Mouse (Mus musculus) liver, embryonic 16.5 days (tissue): ENCODE measurements at regions not wholly inside any gene's neighbourhood (a gene's known extent, or its start where the extent isn't known, plus 50 kb on each side); places are given as distances from the start of the nearest gene placed in this dataset.

ENCODE experiments used
- ATAC-seq: fragments of 200-750 bp; cut with Nextera tagmentation; 2 replicates; pipeline ENCODE4 v1.8.0; 2017; ENCODE audit warnings: low read depth, mild to moderate bottlenecking, moderate number of reproducible peaks, moderate library complexity
- H3K27ac ChIP-seq: fragments of 300-500 bp; sonication (generic); 2 replicates; pipeline ENCODE4 v1.5.1; 2014; ENCODE audit warnings: mild to moderate bottlenecking, low read length
- H3K27me3 ChIP-seq: fragments of 300-500 bp; sonication (generic); 2 replicates; pipeline ENCODE4 v1.6.1; 2014; ENCODE audit warnings: low read depth, low read length, mixed read lengths; ENCODE audit not compliant: control insufficient read depth, insufficient read depth
- H3K36me3 ChIP-seq: fragments of 300-500 bp; sonication (generic); 2 replicates; pipeline ENCODE4 v1.6.1; 2014; ENCODE audit warnings: mild to moderate bottlenecking; ENCODE audit not compliant: control insufficient read depth, insufficient read depth
- H3K4me1 ChIP-seq: fragments of 300-500 bp; sonication (generic); 2 replicates; pipeline ENCODE4 v1.6.1; 2014; ENCODE audit warnings: low read depth, low read length, mixed read lengths; ENCODE audit not compliant: control insufficient read depth
- H3K4me2 ChIP-seq: fragments of 300-500 bp; sonication (generic); 2 replicates; pipeline ENCODE4 v1.6.1; 2014; ENCODE audit warnings: low read depth, low read length, mixed read lengths
- H3K4me3 ChIP-seq: fragments of 300-500 bp; sonication (generic); 2 replicates; pipeline ENCODE4 v1.5.1; 2014; ENCODE audit warnings: low read depth, mild to moderate bottlenecking, low read length
- H3K9ac ChIP-seq: fragments of 300-500 bp; sonication (generic); 2 replicates; pipeline ENCODE4 v1.6.1; 2014; ENCODE audit warnings: low read depth, low read length
- H3K9me3 ChIP-seq: fragments of 300-500 bp; sonication (generic); replicated peaks from 2 replicates; pipeline ENCODE4 v1.6.1; 2016; ENCODE audit warnings: low read length; ENCODE audit not compliant: control insufficient read depth
- WGBS: fragments of 180-500 bp; shearing (Covaris S2); extraction: QIAGEN DNeasy Blood & Tissue Kit; methylation state at CpG from one replicate; pipeline ENCODE4 v1.1.7; 2014; ENCODE audit not compliant: insufficient replicate concordance; 5-methylcytosine and 5-hydroxymethylcytosine counted together

DNA sequence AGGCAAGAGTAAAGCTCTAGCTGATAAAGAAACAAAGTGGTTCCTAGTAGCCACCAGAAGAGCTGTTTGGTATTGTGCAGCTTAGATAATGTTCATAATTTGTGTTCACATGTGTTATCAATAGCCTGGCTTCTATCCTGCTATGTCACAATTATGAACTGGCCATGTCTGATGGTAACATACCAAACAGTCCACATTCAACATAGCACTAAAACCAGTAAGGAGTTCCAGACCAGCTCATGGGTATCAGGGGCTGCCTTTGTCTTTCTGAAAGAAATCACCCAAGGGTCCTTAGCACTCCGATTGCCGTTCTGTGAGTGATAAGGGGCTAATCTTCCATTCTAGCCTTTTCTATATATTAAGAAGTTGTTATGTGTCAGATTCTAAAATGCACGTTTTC lies 58.7 kb upstream of the Nampt start:
- H3K27ac ChIP-seq: no peak overlapping the region
- no peak overlapping the region for H3K4me3 ChIP-seq
- no peaks in the 10 kb centered on the region for H3K4me1 ChIP-seq
- ATAC-seq: no peak
- H3K4me2 ChIP-seq: no peak overlapping the region
- H3K27me3 ChIP-seq: no peaks in the 10 kb centered on the region
- no peak overlapping the region for H3K9ac ChIP-seq
- 47% methylated on average over 3 of the region's 3 CpGs for WGBS
- H3K9me3 ChIP-seq: no peaks in the 10 kb centered on the region
- H3K36me3 ChIP-seq: no peaks in the 10 kb centered on the region

- Histone ChIP-seq H3K4me2 (no peak overlapping the region), H3K9me3 (no peaks in the 10 kb centered on the region), H3K4me1 (no peaks in the 10 kb centered on the region), H3K36me3 (no peaks in the 10 kb centered on the region), H3K27ac (no peak overlapping the region), H3K9ac (no peak overlapping the region), H3K4me3 (no peak overlapping the region), H3K27me3 (no peaks in the 10 kb centered on the region)
- WGBS: 41% methylated on average over 3 of the region's 3 CpGs
- no peak for ATAC-seq
Measured at GRCm38 (mm10) chr12:32761055-32761454, 58.3 kb upstream of the Nampt start.

GRCm38 (mm10) chr12:32764271-32764670 lies 55.1 kb upstream of the Nampt start:
- no peak overlapping the region for H3K4me3 ChIP-seq
- no peak overlapping the region for H3K27ac ChIP-seq
- no peak overlapping the region for H3K4me2 ChIP-seq
- no peaks in the 10 kb centered on the region for H3K9me3 ChIP-seq
- no peak for ATAC-seq
- WGBS: 58% methylated on average over 3 of the region's 3 CpGs
- no peak overlapping the region for H3K9ac ChIP-seq
- no peaks in the 10 kb centered on the region for H3K27me3 ChIP-seq
- no peaks in the 10 kb centered on the region for H3K36me3 ChIP-seq
- no peaks in the 10 kb centered on the region for H3K4me1 ChIP-seq

DNA sequence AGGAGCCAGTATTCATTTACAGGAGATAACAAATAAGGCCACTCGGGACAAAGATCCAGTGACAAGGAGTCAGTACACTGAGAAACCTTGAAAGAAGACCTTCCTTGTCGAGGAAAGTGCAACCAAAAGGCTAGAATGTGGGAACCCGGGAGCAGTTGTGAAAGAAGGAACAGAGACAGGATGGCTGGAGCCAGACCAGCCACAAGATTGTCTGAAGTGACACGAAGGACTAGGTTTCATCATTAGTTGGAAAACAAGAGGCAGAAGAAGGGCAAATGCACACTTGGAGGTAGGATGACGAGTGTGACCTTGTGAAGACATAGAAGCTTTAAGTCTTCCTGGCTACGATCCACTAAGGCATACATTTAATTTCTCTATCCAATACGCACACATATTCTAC lies 54.6 kb upstream of the Nampt start:
- Histone ChIP-seq H3K4me1 (no peaks in the 10 kb centered on the region), H3K4me3 (no peak overlapping the region), H3K36me3 (no peaks in the 10 kb centered on the region), H3K4me2 (no peak overlapping the region), H3K27me3 (no peaks in the 10 kb centered on the region), H3K9me3 (no peaks in the 10 kb centered on the region), H3K9ac (no peak overlapping the region), H3K27ac (no peak overlapping the region)
- no peak for ATAC-seq
- 54% methylated on average over 7 of the region's 7 CpGs for WGBS

GRCm38 (mm10) chr12:32765861-32766260 lies 53.5 kb upstream of the Nampt start:
- H3K9ac ChIP-seq: no peak overlapping the region
- no peak overlapping the region for H3K27ac ChIP-seq
- no peak overlapping the region for H3K4me3 ChIP-seq
- no peaks in the 10 kb centered on the region for H3K27me3 ChIP-seq
- no peaks in the 10 kb centered on the region for H3K9me3 ChIP-seq
- H3K4me2 ChIP-seq: no peak overlapping the region
- H3K4me1 ChIP-seq: no peaks in the 10 kb centered on the region
- ATAC-seq: no peak
- H3K36me3 ChIP-seq: no peaks in the 10 kb centered on the region

DNA sequence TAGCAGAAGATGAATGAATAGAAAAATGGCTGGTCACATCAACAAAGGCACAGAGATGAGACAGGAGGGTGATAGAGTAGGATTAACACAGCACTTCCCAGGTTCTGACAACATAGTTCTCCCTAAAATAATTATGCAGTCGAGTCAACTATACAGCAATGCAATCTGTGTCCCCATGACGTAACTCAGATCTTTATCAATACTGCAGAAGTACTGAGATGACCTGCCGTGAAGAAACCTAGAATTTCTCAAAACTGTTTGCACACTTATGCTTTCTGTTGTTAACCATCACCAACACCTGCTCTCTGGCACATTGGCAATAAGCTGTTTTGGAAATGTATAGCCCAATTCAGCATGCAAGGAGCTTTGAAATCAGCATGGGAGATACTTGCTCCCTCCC lies 52.8 kb upstream of the Nampt start:
- no peak overlapping the region for H3K4me3 ChIP-seq
- WGBS: 49% methylated on average over 3 of the region's 3 CpGs

GRCm38 (mm10) chr12:32767206-32768081 lies 51.9 kb upstream of the Nampt start:
- WGBS: 72% methylated on average over 7 of the region's 7 CpGs
- no peaks in the 10 kb centered on the region for H3K9me3 ChIP-seq
- H3K36me3 ChIP-seq: no peaks in the 10 kb centered on the region
- H3K27ac ChIP-seq: no peak overlapping the region; the same call in 1 of the 2 replicates
- H3K4me2 ChIP-seq: no peak overlapping the region
- H3K9ac ChIP-seq: no peak overlapping the region
- no peak for ATAC-seq
- H3K27me3 ChIP-seq: no peaks in the 10 kb centered on the region
- H3K4me3 ChIP-seq: no peak overlapping the region
- no peaks in the 10 kb centered on the region for H3K4me1 ChIP-seq

More for the DNA sequence above, 52.8 kb upstream of the Nampt start:
- H3K27me3 ChIP-seq: no peaks in the 10 kb centered on the region
- ATAC-seq: no peak
- no peak overlapping the region for H3K27ac ChIP-seq
- H3K4me2 ChIP-seq: no peak overlapping the region
- H3K9me3 ChIP-seq: no peaks in the 10 kb centered on the region
- H3K4me1 ChIP-seq: no peaks in the 10 kb centered on the region
- H3K36me3 ChIP-seq: no peaks in the 10 kb centered on the region
- no peak overlapping the region for H3K9ac ChIP-seq

- H3K27me3 ChIP-seq: no peaks in the 10 kb centered on the region
- no peaks in the 10 kb centered on the region for H3K36me3 ChIP-seq
- no peaks in the 10 kb centered on the region for H3K9me3 ChIP-seq
- H3K4me2 ChIP-seq: no peak overlapping the region
- peak; percentile 50; the same call in 1 of the 2 replicates for ATAC-seq
- no peak overlapping the region for H3K27ac ChIP-seq
- no peaks in the 10 kb centered on the region for H3K4me1 ChIP-seq
- no peak overlapping the region for H3K4me3 ChIP-seq
- 47% methylated on average over 3 of the region's 3 CpGs for WGBS
- H3K9ac ChIP-seq: no peak overlapping the region
Measured at GRCm38 (mm10) chr12:32768082-32768743, 51.1 kb upstream of the Nampt start.
